Mouse (Mus musculus): ENCODE measurements around the gene Foxj3. TPM values are rescaled to one million over a fixed set of nuclear protein-coding genes. Genes with fewer than 3 reads are reported as not detected.

The Foxj3 gene
- polyA plus RNA-seq, 1 experiment: 19.0 TPM

DNA sequence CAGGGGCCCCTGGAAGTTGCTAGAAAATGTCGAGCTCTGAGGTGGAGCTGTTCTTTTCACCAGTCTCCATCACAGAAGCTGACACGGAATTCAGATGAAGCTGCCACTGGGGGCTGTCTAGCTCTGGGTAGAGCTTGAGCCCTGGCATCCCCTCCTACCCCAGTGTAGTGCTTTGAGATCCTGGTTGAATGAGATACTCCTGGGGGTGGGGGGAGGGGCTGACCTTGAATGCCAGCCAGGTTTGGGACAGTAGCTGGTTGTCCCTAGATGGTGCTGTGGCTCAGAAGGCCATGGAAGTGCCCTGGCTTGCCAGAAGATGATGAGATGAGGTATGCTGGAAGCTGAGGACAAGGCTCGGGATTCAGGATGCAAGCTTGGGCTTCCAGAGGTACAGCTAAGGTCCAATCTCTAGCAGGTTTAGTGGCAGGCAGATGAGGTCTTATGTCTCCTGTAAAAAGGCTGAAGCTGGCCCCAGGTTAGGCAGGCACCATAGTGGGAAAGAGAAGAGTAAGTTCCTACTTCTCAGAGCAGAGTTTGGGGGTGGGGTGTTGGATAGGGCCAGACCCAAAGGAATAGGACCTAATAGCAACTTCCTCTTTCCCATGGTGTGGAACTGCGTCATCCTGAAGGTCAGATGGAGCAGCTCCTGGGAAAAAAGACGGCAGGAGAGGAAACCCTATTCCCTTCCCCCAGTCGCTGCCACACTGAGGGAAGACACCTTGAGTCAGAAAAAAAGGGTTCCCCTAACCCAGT is 98.3 kb downstream of the Foxj3 start:
- 63% methylated on average over 6 of the region's 6 CpGs for WGBS
- Histone ChIP-seq H3K27ac (ENCODE audit: insufficient read depth, low read depth, low read length) (no peak overlapping the region), H3K4me3 (ENCODE audit: low read depth, low read length) (no peak overlapping the region)

DNA sequence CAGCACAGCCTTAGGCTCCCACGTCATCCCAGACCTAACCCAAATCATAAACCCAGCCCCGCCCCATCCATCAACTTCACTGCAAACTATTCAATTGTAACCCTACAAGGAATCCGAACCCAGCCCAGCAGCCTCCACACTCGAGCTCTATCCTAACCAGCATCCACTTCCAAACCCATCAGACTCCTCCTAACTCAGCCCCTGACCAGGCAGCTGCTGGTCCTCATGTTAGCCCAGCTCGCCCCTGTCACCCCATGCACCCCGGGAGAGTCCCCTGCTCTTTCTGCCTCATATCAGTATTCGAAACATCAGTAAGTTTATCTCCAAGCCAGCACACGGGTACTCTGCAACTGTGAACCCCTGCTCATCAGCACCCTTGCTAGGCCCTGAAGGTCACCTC is 98.9 kb downstream of the Foxj3 start:
- TF ChIP-seq CTCF (IDR thresholded peaks at IDR 0.05; ENCODE audit: extremely low read depth, insufficient read length, insufficient replicate concordance, low read depth, low read length) (no peak), POLR2A (IDR thresholded peaks at IDR 0.05; ENCODE audit: low read depth, low read length) (no peak)

More for the DNA sequence above, 98.3 kb downstream of the Foxj3 start:
- Histone ChIP-seq H3K36me3 (ENCODE audit: control insufficient read depth, insufficient read depth, low read length) (peaks cover 3% of the 10 kb centered on the region; the same call in 1 of the 2 replicates), H3K27me3 (ENCODE audit: control insufficient read depth, insufficient read depth, low read length) (no peaks in the 10 kb centered on the region), H3K4me1 (ENCODE audit: control insufficient read depth, insufficient read depth, insufficient read length, low read length) (peaks cover 34% of the 10 kb centered on the region)
- TF ChIP-seq POLR2A (IDR thresholded peaks at IDR 0.05; ENCODE audit: low read depth, low read length) (no peak), CTCF (IDR thresholded peaks at IDR 0.05; ENCODE audit: extremely low read depth, insufficient read length, insufficient replicate concordance, low read depth, low read length) (no peak)

DNA sequence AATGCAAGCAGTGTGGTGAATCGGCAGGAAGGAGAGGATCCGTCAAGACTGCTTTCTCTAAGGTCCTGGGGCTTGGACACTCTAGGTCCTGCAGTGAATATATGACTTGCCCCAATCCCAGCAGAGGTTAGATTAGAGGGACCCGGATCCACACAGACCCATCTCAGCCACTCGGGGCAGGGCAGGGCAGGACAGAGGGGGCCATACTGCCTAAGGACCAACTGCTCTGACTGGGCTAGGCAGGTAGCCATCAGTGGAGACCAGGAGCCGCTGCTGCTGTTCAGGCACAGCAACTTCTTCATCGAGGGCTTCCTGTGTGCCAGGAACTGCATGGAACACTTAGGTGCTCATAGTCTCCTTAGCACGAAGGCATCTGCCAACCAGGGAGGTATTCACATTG is 99.9 kb downstream of the Foxj3 start:
- TF ChIP-seq CTCF (IDR thresholded peaks at IDR 0.05; ENCODE audit: extremely low read depth, insufficient read length, insufficient replicate concordance, low read depth, low read length) (no peak), POLR2A (IDR thresholded peaks at IDR 0.05; ENCODE audit: low read depth, low read length) (no peak)
- H3K4me1 ChIP-seq (ENCODE audit: control insufficient read depth, insufficient read depth, insufficient read length, low read length): peaks cover 27% of the 10 kb centered on the region
- H3K27ac ChIP-seq (ENCODE audit: insufficient read depth, low read depth, low read length): peak overlapping the region; percentile 79
- 81% methylated on average over 7 of the region's 7 CpGs for WGBS
- H3K27me3 ChIP-seq (ENCODE audit: control insufficient read depth, insufficient read depth, low read length): no peaks in the 10 kb centered on the region
- H3K4me3 ChIP-seq (ENCODE audit: low read depth, low read length): no peak overlapping the region
- H3K36me3 ChIP-seq (ENCODE audit: control insufficient read depth, insufficient read depth, low read length): no peaks in the 10 kb centered on the region; the same call in 1 of the 2 replicates

More for the DNA sequence above, 98.9 kb downstream of the Foxj3 start:
- no peaks in the 10 kb centered on the region; the same call in 1 of the 2 replicates for H3K36me3 ChIP-seq (ENCODE audit: control insufficient read depth, insufficient read depth, low read length)
- peaks cover 34% of the 10 kb centered on the region for H3K4me1 ChIP-seq (ENCODE audit: control insufficient read depth, insufficient read depth, insufficient read length, low read length)
- H3K27ac ChIP-seq (ENCODE audit: insufficient read depth, low read depth, low read length): no peak overlapping the region
- H3K27me3 ChIP-seq (ENCODE audit: control insufficient read depth, insufficient read depth, low read length): no peaks in the 10 kb centered on the region
- WGBS: 64% methylated on average over 8 of the region's 8 CpGs
- H3K4me3 ChIP-seq (ENCODE audit: low read depth, low read length): no peak overlapping the region

DNA sequence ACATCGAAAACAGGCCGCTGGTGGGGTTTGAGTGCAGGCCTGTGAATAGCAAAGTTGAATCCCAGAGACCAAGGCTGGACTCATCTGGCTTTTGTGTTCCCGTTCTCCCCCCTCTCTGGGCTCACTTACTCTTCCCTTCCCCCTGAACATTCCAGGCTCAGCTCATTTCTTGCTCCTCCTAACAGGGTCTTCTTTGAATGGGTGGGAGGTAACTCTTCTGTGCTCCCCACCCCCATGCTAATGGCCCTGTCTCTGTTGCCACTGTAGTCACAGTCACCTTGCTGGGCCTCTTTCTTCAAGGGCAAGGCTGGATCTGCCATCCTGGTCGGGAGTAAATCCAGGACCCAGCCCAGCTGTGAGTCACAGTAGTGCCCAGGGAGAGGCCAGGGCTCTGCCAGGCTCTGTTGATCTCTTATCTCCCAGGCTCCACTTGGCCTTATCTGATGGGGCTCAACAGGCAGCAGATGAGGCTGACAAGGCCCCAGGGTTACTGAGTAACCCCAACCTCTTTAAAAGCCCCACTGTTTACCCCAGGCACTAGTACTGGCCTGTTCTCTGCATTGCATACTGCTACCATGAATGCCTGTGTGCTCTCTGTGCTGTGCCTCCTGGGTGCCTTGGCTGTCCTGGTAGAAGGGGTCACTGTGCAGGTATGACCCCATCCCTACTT is 100.5 kb downstream of the Foxj3 start, which contains the start of gene Guca2a:
Gene Guca2a (plus strand): TSS at position 529 of the 670 bp plus-strand sequence.
- H3K4me1 ChIP-seq (ENCODE audit: control insufficient read depth, insufficient read depth, insufficient read length, low read length): peaks cover 22% of the 10 kb centered on the region
- H3K27ac ChIP-seq (ENCODE audit: insufficient read depth, low read depth, low read length): peak within 1 kb of the TSS; percentile 79
- H3K27me3 ChIP-seq (ENCODE audit: control insufficient read depth, insufficient read depth, low read length): no peaks in the 10 kb centered on the region
- H3K4me3 ChIP-seq (ENCODE audit: low read depth, low read length): peak within 1 kb of the TSS; percentile 54
- no peaks in the 10 kb centered on the region; the same call in 1 of the 2 replicates for H3K36me3 ChIP-seq (ENCODE audit: control insufficient read depth, insufficient read depth, low read length)
- 56% methylated on average over 4 of the region's 4 CpGs for WGBS
- peak; percentile 53; the same call in 1 of the 2 replicates for TF ChIP-seq POLR2A (IDR thresholded peaks at IDR 0.05; ENCODE audit: low read depth, low read length)
- no peak for TF ChIP-seq CTCF (IDR thresholded peaks at IDR 0.05; ENCODE audit: extremely low read depth, insufficient read length, insufficient replicate concordance, low read depth, low read length)

GRCm38 (mm10) chr4:119637946-119638345 is 101.1 kb downstream of the Foxj3 start:
- no peak for TF ChIP-seq CTCF (IDR thresholded peaks at IDR 0.05; ENCODE audit: extremely low read depth, insufficient read length, insufficient replicate concordance, low read depth, low read length)
- Histone ChIP-seq H3K27me3 (ENCODE audit: control insufficient read depth, insufficient read depth, low read length) (no peaks in the 10 kb centered on the region), H3K4me1 (ENCODE audit: control insufficient read depth, insufficient read depth, insufficient read length, low read length) (peaks cover 21% of the 10 kb centered on the region), H3K27ac (ENCODE audit: insufficient read depth, low read depth, low read length) (peak overlapping the region; percentile 35), H3K36me3 (ENCODE audit: control insufficient read depth, insufficient read depth, low read length) (peaks cover 2% of the 10 kb centered on the region), H3K4me3 (ENCODE audit: low read depth, low read length) (peak overlapping the region; percentile 54)
- WGBS: 70% methylated on average over 6 of the region's 6 CpGs

GRCm38 (mm10) chr4:119638656-119639055 is 101.9 kb downstream of the Foxj3 start:
- H3K27me3 ChIP-seq (ENCODE audit: control insufficient read depth, insufficient read depth, low read length): no peaks in the 10 kb centered on the region
- no peak for TF ChIP-seq CTCF (IDR thresholded peaks at IDR 0.05; ENCODE audit: extremely low read depth, insufficient read length, insufficient replicate concordance, low read depth, low read length)
- TF ChIP-seq POLR2A (IDR thresholded peaks at IDR 0.05; ENCODE audit: low read depth, low read length): no peak
- H3K36me3 ChIP-seq (ENCODE audit: control insufficient read depth, insufficient read depth, low read length): peaks cover 2% of the 10 kb centered on the region
- H3K27ac ChIP-seq (ENCODE audit: insufficient read depth, low read depth, low read length): no peak overlapping the region
- peak overlapping the region; percentile 54 for H3K4me3 ChIP-seq (ENCODE audit: low read depth, low read length)
- H3K4me1 ChIP-seq (ENCODE audit: control insufficient read depth, insufficient read depth, insufficient read length, low read length): peaks cover 21% of the 10 kb centered on the region
- 77% methylated on average over 11 of the region's 11 CpGs for WGBS

DNA sequence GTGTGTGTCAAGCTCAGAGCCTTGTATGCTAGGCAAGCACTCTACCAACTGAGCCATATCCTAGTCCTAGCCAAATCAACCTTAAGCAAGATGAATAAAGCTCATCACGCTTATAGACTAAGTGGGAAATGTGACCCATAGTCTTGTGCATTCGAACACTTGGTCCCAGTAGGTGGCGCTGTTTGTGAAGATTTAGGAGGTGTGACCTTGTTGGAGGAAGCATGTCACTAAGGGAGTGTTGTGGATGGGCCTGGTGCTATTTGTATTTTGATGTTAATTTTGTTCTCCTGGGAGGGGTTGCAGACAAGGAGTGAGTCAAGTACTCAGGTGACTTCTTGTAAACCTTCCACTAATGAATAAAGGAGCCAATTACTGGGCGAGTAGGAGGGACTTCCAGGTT is 105.9 kb downstream of the Foxj3 start:
- Histone ChIP-seq H3K4me3 (ENCODE audit: low read depth, low read length) (no peak overlapping the region), H3K36me3 (ENCODE audit: control insufficient read depth, insufficient read depth, low read length) (peaks cover 2% of the 10 kb centered on the region), H3K27ac (ENCODE audit: insufficient read depth, low read depth, low read length) (no peak overlapping the region), H3K4me1 (ENCODE audit: control insufficient read depth, insufficient read depth, insufficient read length, low read length) (no peaks in the 10 kb centered on the region), H3K27me3 (ENCODE audit: control insufficient read depth, insufficient read depth, low read length) (no peaks in the 10 kb centered on the region)
- TF ChIP-seq POLR2A (IDR thresholded peaks at IDR 0.05; ENCODE audit: low read depth, low read length) (no peak), CTCF (IDR thresholded peaks at IDR 0.05; ENCODE audit: extremely low read depth, insufficient read length, insufficient replicate concordance, low read depth, low read length) (no peak)
- 86% methylated on average over 4 of the region's 4 CpGs for WGBS

All from small intestine, adult 2 months (tissue).